Mouse (Mus musculus) spleen, postnatal 36 days (tissue): ENCODE results near the gene Rps28.

Source experiments
- DNase-seq, 2 experiments: peaks; one replicate each; pipeline ENCODE4 v3.0.0; 2022; ENCODE audit warnings: low spot score in 2 of 2, mixed read lengths in 1 of 2

The Rps28 gene

DNA sequence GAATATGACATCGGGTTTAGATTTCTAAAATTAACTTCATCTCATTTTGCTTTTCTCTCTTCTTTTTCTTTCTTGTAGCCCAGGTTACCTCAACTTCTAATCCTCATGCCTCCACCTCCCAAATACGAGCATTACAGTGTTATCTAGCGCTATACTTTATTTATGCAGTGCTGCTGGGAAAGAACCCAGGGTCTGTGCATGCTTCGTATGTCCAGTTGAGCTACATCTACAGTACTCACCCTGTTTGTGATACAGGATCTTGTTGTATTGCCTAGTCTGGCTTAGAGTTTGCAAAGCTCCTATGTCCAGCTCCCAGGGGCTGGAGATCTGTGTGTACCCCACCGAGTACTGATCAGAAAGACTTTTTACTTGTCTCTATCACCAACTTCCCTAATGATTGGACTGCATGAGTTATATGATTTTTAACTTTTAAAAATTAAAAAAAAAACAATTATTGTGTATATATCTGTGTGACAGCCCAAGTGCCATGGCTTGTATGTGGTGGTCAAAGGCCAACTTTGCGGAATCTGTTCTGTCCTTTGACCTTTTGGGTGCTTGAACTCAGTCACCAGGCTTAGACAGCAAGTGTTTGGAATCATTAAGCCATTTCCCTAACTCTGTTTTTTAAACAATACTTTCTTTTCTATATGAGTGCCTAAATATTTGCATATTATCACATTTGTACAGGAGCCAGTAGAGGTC lies 50.3 kb downstream of the Rps28 start:
- DNase-seq = no peak

GRCm38 (mm10) chr17:33773426-33773825 lies 50.9 kb downstream of the Rps28 start:
- no peak for DNase-seq

DNA sequence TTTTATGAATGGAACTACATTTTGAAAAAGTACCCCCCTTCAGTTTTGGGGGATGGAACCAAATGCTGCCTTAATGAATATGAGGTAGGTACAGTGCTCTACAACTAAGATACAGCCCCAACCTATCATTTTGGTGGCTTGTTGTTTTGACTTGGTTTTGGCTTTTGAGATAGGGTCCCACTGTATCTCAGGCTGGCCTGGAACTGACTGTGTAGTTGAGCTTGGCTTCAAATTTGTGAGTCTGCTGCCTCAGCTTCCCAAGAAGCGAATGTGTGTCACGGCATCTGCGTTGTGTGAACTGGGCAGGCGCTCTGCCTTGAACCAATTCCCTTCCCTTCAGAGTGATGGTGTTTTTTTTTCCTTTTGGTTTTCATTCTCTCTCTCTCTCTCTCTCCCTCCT lies 52.7 kb downstream of the Rps28 start:
- DNase-seq = no peak
